Mouse (Mus musculus): Measurements from ENCODE around the gene Asah2. TPM values are rescaled to one million over a fixed set of nuclear protein-coding genes. Genes with fewer than 3 reads are reported as not detected.

Gene Asah2
- polyA plus RNA-seq, 1 experiment: 16.9 TPM

DNA sequence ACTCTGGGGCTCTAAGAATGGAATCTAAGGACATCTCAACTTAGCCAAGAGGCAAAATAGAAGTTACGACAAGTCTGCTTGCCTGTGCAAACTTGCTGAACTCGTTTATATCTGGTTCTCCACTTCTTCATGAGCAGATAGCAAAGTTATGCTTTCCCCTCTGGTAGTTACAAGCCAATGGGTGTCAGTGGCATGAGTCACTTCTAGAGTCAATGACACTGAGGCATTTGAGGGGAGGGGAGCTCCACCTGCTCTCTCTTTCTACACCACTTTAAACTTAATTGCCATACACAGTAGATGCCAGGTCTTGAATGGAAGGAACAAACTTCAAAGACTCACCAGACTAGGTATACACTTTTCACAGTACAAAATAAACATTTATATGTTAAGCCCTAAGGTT is 38.4 kb downstream of the Asah2 start:
- no peak for TF ChIP-seq CTCF (IDR thresholded peaks at IDR 0.05; ENCODE audit: borderline replicate concordance, insufficient read depth, low read length)
- no peak for TF ChIP-seq POLR2A (IDR thresholded peaks at IDR 0.05; ENCODE audit: low read depth, low read length)
- Histone ChIP-seq H3K4me3 (ENCODE audit: insufficient read depth, low read length) (no peak overlapping the region), H3K4me1 (ENCODE audit: control insufficient read depth, insufficient read depth, low read length) (peaks cover 8% of the 10 kb centered on the region; the same call in 1 of the 2 replicates), H3K27ac (ENCODE audit: insufficient read depth, low read length) (no peak overlapping the region)

- TF ChIP-seq POLR2A (IDR thresholded peaks at IDR 0.05; ENCODE audit: low read depth, low read length) (no peak), CTCF (IDR thresholded peaks at IDR 0.05; ENCODE audit: borderline replicate concordance, insufficient read depth, low read length) (no peak)
- Histone ChIP-seq H3K4me3 (ENCODE audit: insufficient read depth, low read length) (no peak overlapping the region), H3K4me1 (ENCODE audit: control insufficient read depth, insufficient read depth, low read length) (peaks cover 8% of the 10 kb centered on the region; the same call in 1 of the 2 replicates), H3K27ac (ENCODE audit: insufficient read depth, low read length) (no peak overlapping the region)
Observed at GRCm38 (mm10) chr19:32067669-32068068, 40.3 kb downstream of the Asah2 start.

- H3K4me1 ChIP-seq (ENCODE audit: control insufficient read depth, insufficient read depth, low read length): peaks cover under 1% of the 10 kb centered on the region; the same call in 1 of the 2 replicates
- H3K4me3 ChIP-seq (ENCODE audit: insufficient read depth, low read length): no peak overlapping the region
- no peak overlapping the region for H3K27ac ChIP-seq (ENCODE audit: insufficient read depth, low read length)
- TF ChIP-seq POLR2A (IDR thresholded peaks at IDR 0.05; ENCODE audit: low read depth, low read length) (no peak), CTCF (IDR thresholded peaks at IDR 0.05; ENCODE audit: borderline replicate concordance, insufficient read depth, low read length) (no peak)
Observed at GRCm38 (mm10) chr19:32061294-32061693, 46.7 kb downstream of the Asah2 start.

- Histone ChIP-seq H3K4me1 (ENCODE audit: control insufficient read depth, insufficient read depth, low read length) (no peaks in the 10 kb centered on the region), H3K4me3 (ENCODE audit: insufficient read depth, low read length) (no peak overlapping the region), H3K27ac (ENCODE audit: insufficient read depth, low read length) (no peak overlapping the region)
- no peak for TF ChIP-seq CTCF (IDR thresholded peaks at IDR 0.05; ENCODE audit: borderline replicate concordance, insufficient read depth, low read length)
- TF ChIP-seq POLR2A (IDR thresholded peaks at IDR 0.05; ENCODE audit: low read depth, low read length): no peak
Observed at GRCm38 (mm10) chr19:32056252-32056651, 51.8 kb downstream of the Asah2 start.

DNA sequence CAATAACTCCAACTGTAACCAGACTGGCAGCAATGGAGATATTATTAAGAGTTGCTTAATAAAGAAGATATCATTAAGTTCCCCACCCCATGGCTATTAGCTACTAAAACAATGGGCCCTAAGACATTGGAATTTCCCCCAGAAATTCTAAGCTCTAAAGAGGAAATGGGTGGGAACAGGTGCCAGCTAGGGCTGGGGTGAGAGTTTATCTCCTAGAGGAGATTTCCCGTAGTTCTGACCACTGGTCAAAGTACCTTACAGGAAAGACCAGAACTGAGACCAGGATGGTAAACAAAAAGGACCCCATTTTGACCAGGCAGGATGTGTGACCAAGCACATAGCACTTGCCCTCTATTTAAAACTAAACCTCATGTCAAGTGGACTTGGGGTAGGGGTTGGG is 52.3 kb downstream of the Asah2 start:
- Histone ChIP-seq H3K27ac (ENCODE audit: insufficient read depth, low read length) (no peak overlapping the region), H3K4me3 (ENCODE audit: insufficient read depth, low read length) (no peak overlapping the region), H3K4me1 (ENCODE audit: control insufficient read depth, insufficient read depth, low read length) (no peaks in the 10 kb centered on the region)
- no peak for TF ChIP-seq POLR2A (IDR thresholded peaks at IDR 0.05; ENCODE audit: low read depth, low read length)
- TF ChIP-seq CTCF (IDR thresholded peaks at IDR 0.05; ENCODE audit: borderline replicate concordance, insufficient read depth, low read length): no peak

DNA sequence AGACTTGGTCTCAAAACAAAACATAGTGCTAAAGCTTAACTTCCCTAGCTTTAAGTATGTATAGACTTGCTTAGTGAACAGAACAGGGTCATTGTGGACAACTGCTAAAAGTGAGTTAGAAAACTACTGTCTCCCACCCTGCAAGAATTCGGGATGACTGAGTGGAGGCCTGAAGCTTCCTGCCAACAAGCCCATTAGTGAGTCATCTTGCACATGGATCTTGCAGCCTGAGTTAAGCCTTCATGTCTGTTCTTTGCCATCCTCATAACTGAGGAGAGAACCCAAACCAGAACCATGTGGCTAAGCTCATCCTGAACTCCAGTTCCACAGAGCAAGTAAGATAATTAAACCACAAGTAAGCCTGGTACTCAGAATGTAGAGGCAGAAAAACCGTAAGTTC is 56.8 kb downstream of the Asah2 start:
- TF ChIP-seq CTCF (IDR thresholded peaks at IDR 0.05; ENCODE audit: borderline replicate concordance, insufficient read depth, low read length): no peak
- TF ChIP-seq POLR2A (IDR thresholded peaks at IDR 0.05; ENCODE audit: low read depth, low read length): no peak
- H3K27ac ChIP-seq (ENCODE audit: insufficient read depth, low read length): no peak overlapping the region
- H3K4me1 ChIP-seq (ENCODE audit: control insufficient read depth, insufficient read depth, low read length): no peaks in the 10 kb centered on the region
- no peak overlapping the region for H3K4me3 ChIP-seq (ENCODE audit: insufficient read depth, low read length)

- H3K4me3 ChIP-seq (ENCODE audit: insufficient read depth, low read length): no peak overlapping the region
- no peaks in the 10 kb centered on the region for H3K4me1 ChIP-seq (ENCODE audit: control insufficient read depth, insufficient read depth, low read length)
- TF ChIP-seq POLR2A (IDR thresholded peaks at IDR 0.05; ENCODE audit: low read depth, low read length) (no peak), CTCF (IDR thresholded peaks at IDR 0.05; ENCODE audit: borderline replicate concordance, insufficient read depth, low read length) (no peak)
- H3K27ac ChIP-seq (ENCODE audit: insufficient read depth, low read length): no peak overlapping the region
Observed at GRCm38 (mm10) chr19:32032881-32033280, 75.1 kb downstream of the Asah2 start.

DNA sequence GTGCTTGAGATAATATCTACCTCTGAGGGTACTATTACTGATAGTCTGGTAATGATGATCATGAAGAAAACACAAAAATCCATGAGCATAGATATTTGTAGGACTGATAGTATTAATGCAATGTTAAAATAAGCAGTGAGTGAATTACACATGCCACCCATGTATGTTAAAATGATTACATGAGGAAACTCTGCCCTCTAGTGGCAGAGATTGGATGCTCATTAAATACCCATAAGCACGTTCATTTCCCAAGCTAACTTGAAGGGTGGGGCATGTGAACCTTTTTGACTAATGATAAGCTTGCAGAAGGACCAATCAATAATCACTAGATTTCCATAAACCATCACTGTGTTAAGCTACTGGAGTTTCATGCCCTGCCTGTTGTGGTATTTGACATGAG is 77.6 kb downstream of the Asah2 start:
- Histone ChIP-seq H3K27ac (ENCODE audit: insufficient read depth, low read length) (no peak overlapping the region), H3K4me1 (ENCODE audit: control insufficient read depth, insufficient read depth, low read length) (no peaks in the 10 kb centered on the region), H3K4me3 (ENCODE audit: insufficient read depth, low read length) (no peak overlapping the region)
- TF ChIP-seq CTCF (IDR thresholded peaks at IDR 0.05; ENCODE audit: borderline replicate concordance, insufficient read depth, low read length): no peak
- no peak for TF ChIP-seq POLR2A (IDR thresholded peaks at IDR 0.05; ENCODE audit: low read depth, low read length)

DNA sequence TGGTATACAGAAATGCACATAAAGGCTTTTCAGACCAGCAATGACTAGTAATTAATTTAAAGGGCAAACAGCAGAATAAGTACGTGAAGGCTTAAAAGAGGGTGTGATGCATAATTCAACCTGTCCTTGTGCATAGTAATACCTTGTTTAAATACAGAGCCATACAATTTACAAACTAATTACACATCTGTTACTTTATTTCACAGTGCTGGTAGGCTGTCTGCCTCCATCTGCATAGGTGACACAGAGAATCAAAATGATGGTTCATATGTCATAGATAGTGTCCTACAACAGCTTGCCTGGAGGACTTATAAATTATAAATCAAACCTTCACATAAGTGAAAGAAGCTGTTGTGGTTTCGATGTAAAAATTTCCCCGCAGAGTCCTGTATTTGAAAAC is 82.6 kb downstream of the Asah2 start:
- no peak overlapping the region for H3K4me3 ChIP-seq (ENCODE audit: insufficient read depth, low read length)
- no peaks in the 10 kb centered on the region for H3K4me1 ChIP-seq (ENCODE audit: control insufficient read depth, insufficient read depth, low read length)
- H3K27ac ChIP-seq (ENCODE audit: insufficient read depth, low read length): no peak overlapping the region
- TF ChIP-seq CTCF (IDR thresholded peaks at IDR 0.05; ENCODE audit: borderline replicate concordance, insufficient read depth, low read length): no peak
- TF ChIP-seq POLR2A (IDR thresholded peaks at IDR 0.05; ENCODE audit: low read depth, low read length): no peak

- Histone ChIP-seq H3K27ac (ENCODE audit: insufficient read depth, low read length) (no peak overlapping the region), H3K4me1 (ENCODE audit: control insufficient read depth, insufficient read depth, low read length) (no peaks in the 10 kb centered on the region), H3K4me3 (ENCODE audit: insufficient read depth, low read length) (no peak overlapping the region)
- TF ChIP-seq CTCF (IDR thresholded peaks at IDR 0.05; ENCODE audit: borderline replicate concordance, insufficient read depth, low read length): no peak
- no peak for TF ChIP-seq POLR2A (IDR thresholded peaks at IDR 0.05; ENCODE audit: low read depth, low read length)
Observed at GRCm38 (mm10) chr19:32019722-32020121, 88.3 kb downstream of the Asah2 start.

DNA sequence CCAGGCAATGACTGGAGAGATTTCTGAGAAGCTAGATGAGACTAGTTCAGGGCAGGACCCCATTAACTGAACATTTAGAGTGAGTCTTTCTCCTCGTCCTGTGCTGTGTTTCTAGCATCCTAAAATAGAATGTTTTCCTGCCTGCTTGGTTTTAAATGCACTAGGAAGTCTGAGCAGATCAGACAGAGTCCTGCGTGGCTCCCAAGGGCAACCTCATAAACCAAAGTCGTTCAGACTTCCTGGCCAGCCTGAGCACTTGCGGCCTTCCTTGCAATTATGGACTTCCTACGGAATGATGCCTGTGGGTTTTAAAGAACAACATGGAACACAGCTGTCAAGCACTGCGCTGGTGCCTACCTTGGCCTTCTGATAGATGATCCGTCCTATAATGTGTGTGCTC is 89.4 kb downstream of the Asah2 start:
- no peak for TF ChIP-seq CTCF (IDR thresholded peaks at IDR 0.05; ENCODE audit: borderline replicate concordance, insufficient read depth, low read length)
- no peak for TF ChIP-seq POLR2A (IDR thresholded peaks at IDR 0.05; ENCODE audit: low read depth, low read length)
- no peak overlapping the region for H3K4me3 ChIP-seq (ENCODE audit: insufficient read depth, low read length)
- no peak overlapping the region for H3K27ac ChIP-seq (ENCODE audit: insufficient read depth, low read length)
- no peaks in the 10 kb centered on the region for H3K4me1 ChIP-seq (ENCODE audit: control insufficient read depth, insufficient read depth, low read length)

Measured in embryonic fibroblast, embryonic 13.5 days (primary cell).